ENCODE assay signal across 16 mouse cellular contexts in genomic region chr4:32381666-32382381, GRCm38 (mm10).
A peak's percentile ranks its signal among the peaks of the same experiment; 100 is the strongest.
DNase-seq lines count a peak whose midpoint lies in the region; ATAC-seq and TF ChIP-seq lines count a peak whose summit lies in the region.
"Had no signal": no experiment of that assay in that cellular context is flagged by ENCODE, and none has a peak within 500 bp of the region (broad histone marks: within the 10 kb centered on the region; RNA-seq: fewer than 3 reads in every experiment).

No protein-coding gene starts in this region.

- DNase-seq in kidney, postnatal 4 days, result peak; percentile 30 to 33
- no peak for DNase-seq in kidney, adult 8-10 months
- DNase-seq in hindbrain, embryonic 14.5 days (ENCODE audit: low spot score), result no peak
- peak; percentile 74 for DNase-seq in lung, embryonic 14.5 days
- DNase-seq in midbrain, postnatal 0 days (ENCODE audit: low spot score), result peak; percentile 61
- DNase-seq in right cerebral cortex, adult 2 months (ENCODE audit: low spot score in 2 of 2), result no peak
- DNase-seq in urinary bladder, postnatal 14 days (ENCODE audit: low spot score), result no peak
- DNase-seq: adrenal gland, adult 2 months; kidney, postnatal 25 days; right cerebral cortex, postnatal 14 days; thymus, postnatal 14 days had no signal

- ATAC-seq in hindbrain, embryonic 14.5 days (ENCODE audit: low FRiP score), result no peak
- ATAC-seq in lung, embryonic 14.5 days (ENCODE audit: insufficient read depth), result peak; percentile 76; the same call in 1 of the 2 replicates
- no peak; the same call in 1 of the 2 replicates for ATAC-seq in midbrain, postnatal 0 days (ENCODE audit: low FRiP score)
- ATAC-seq: forebrain, embryonic 15.5 days; inflammation-experienced regulatory T-cells, adult 6 months; liver, embryonic 12.5 days; Patski had no signal

- H3K9me3 ChIP-seq in hindbrain, embryonic 14.5 days (ENCODE audit: control insufficient read depth, low read length), result no peaks in the 10 kb centered on the region
- no peaks in the 10 kb centered on the region for H3K9me3 ChIP-seq in lung, embryonic 14.5 days (ENCODE audit: low read depth, low read length)
- H3K9me3 ChIP-seq in midbrain, postnatal 0 days (ENCODE audit: low read length), result no peaks in the 10 kb centered on the region
- H3K9me3 ChIP-seq: forebrain, embryonic 15.5 days; heart, embryonic 12.5 days; liver, embryonic 12.5 days had no signal

- H3K4me3 ChIP-seq in hindbrain, embryonic 14.5 days (replicated peaks; ENCODE audit: low read length), result no peak overlapping the region
- no peak overlapping the region for H3K4me3 ChIP-seq in lung, embryonic 14.5 days (ENCODE audit: low read depth, low read length)
- no peak overlapping the region for H3K4me3 ChIP-seq in midbrain, postnatal 0 days (ENCODE audit: low read depth, low read length)
- H3K4me3 ChIP-seq: forebrain, embryonic 15.5 days; heart, embryonic 12.5 days; liver, embryonic 12.5 days had no signal

- 77% methylated on average over 16 of the region's 16 CpGs for WGBS in hindbrain, embryonic 14.5 days
- 54% methylated on average over 16 of the region's 16 CpGs for WGBS in lung, embryonic 14.5 days
- WGBS in midbrain, postnatal 0 days, result 74% methylated on average over 16 of the region's 16 CpGs

- no peak overlapping the region for H3K9ac ChIP-seq in hindbrain, embryonic 14.5 days
- no peak overlapping the region for H3K9ac ChIP-seq in lung, embryonic 14.5 days
- no peak overlapping the region for H3K9ac ChIP-seq in midbrain, postnatal 0 days (replicated peaks; ENCODE audit: low read length, poor library complexity, severe bottlenecking)
- H3K9ac ChIP-seq: forebrain, embryonic 15.5 days; heart, embryonic 12.5 days; liver, embryonic 12.5 days had no signal

- no peak overlapping the region for H3K4me2 ChIP-seq in hindbrain, embryonic 14.5 days (replicated peaks)
- H3K4me2 ChIP-seq in lung, embryonic 14.5 days, result peak overlapping the region; percentile 7; the same call in 1 of the 2 replicates
- no peak overlapping the region for H3K4me2 ChIP-seq in midbrain, postnatal 0 days (ENCODE audit: low read depth, low read length, poor library complexity, severe bottlenecking)
- H3K4me2 ChIP-seq: forebrain, embryonic 15.5 days; heart, embryonic 12.5 days; liver, embryonic 12.5 days had no signal

- 0 out of 2 replicates have a peak overlapping the region, but pooled peaks have one; percentile 39 for H3K27ac ChIP-seq in hindbrain, embryonic 14.5 days
- no peak overlapping the region for H3K27ac ChIP-seq in lung, embryonic 14.5 days (ENCODE audit: low read depth)
- 0 out of 2 replicates have a peak overlapping the region, but pooled peaks have one; percentile 0 for H3K27ac ChIP-seq in midbrain, postnatal 0 days (ENCODE audit: low read depth, low read length)
- H3K27ac ChIP-seq: forebrain, embryonic 15.5 days; liver, embryonic 12.5 days had no signal

- H3K27me3 ChIP-seq in hindbrain, embryonic 14.5 days (ENCODE audit: control insufficient read depth, insufficient read depth, low read length), result no peaks in the 10 kb centered on the region
- no peaks in the 10 kb centered on the region for H3K27me3 ChIP-seq in lung, embryonic 14.5 days (ENCODE audit: insufficient read depth, low read length)
- no peaks in the 10 kb centered on the region for H3K27me3 ChIP-seq in midbrain, postnatal 0 days (ENCODE audit: insufficient read depth, low read length)
- H3K27me3 ChIP-seq: forebrain, embryonic 15.5 days; heart, embryonic 12.5 days; liver, embryonic 12.5 days; Patski had no signal

- no peaks in the 10 kb centered on the region for H3K36me3 ChIP-seq in hindbrain, embryonic 14.5 days (replicated peaks; ENCODE audit: control insufficient read depth, insufficient read depth)
- no peaks in the 10 kb centered on the region for H3K36me3 ChIP-seq in lung, embryonic 14.5 days (ENCODE audit: insufficient read depth)
- H3K36me3 ChIP-seq in midbrain, postnatal 0 days (ENCODE audit: insufficient read depth, low read length), result no peaks in the 10 kb centered on the region
- H3K36me3 ChIP-seq: forebrain, embryonic 15.5 days; heart, embryonic 12.5 days; liver, embryonic 12.5 days had no signal

- no peak for TF ChIP-seq CTCF in lung, embryonic 14.5 days (IDR thresholded peaks at IDR 0.05; ENCODE audit: low read depth)
- no peak for TF ChIP-seq CTCF in midbrain, postnatal 0 days (IDR thresholded peaks at IDR 0.05)

- H3K4me1 ChIP-seq in hindbrain, embryonic 14.5 days (replicated peaks; ENCODE audit: control insufficient read depth, insufficient read depth, low read length), result peaks cover 9% of the 10 kb centered on the region; the same call in 1 of the 2 replicates
- peaks cover 16% of the 10 kb centered on the region for H3K4me1 ChIP-seq in lung, embryonic 14.5 days (ENCODE audit: insufficient read depth)
- no peaks in the 10 kb centered on the region for H3K4me1 ChIP-seq in midbrain, postnatal 0 days (ENCODE audit: insufficient read depth, low read length)

Comparison
In these comparisons a context has a peak if more than half of its experiments do, and no peak if none do; other contexts are left out.
1. DNase-seq: peak in kidney, postnatal 4 days (2 of 2), lung, embryonic 14.5 days (single experiment) and midbrain, postnatal 0 days (single experiment); none in kidney, adult 8-10 months (0 of 2), hindbrain, embryonic 14.5 days (single experiment), right cerebral cortex, adult 2 months (0 of 2) and urinary bladder, postnatal 14 days (single experiment).